Mouse (Mus musculus) kidney, embryonic 14.5 days (tissue): ENCODE results near the gene Trpc4. TPM values are rescaled to one million over a fixed set of nuclear protein-coding genes. Genes with fewer than 3 reads are reported as not detected.
A peak's percentile ranks its signal among the peaks of the same experiment; 100 is the strongest.

Experiments used
- ATAC-seq: fragments of 200-750 bp; cut with Nextera tagmentation; 2 replicates; pipeline ENCODE4 v1.8.0; 2017; ENCODE audit warnings: moderate number of reproducible peaks, mild to moderate bottlenecking, moderate TSS enrichment, moderate library complexity; ENCODE audit not compliant: low FRiP score, low TSS enrichment
- H3K27ac ChIP-seq: fragments of 300-500 bp; sonication (generic); 2 replicates; pipeline ENCODE4 v1.5.1; 2014; ENCODE audit warnings: low read depth, mild to moderate bottlenecking, low read length, moderate library complexity, mixed read lengths
- H3K27me3 ChIP-seq: fragments of 300-500 bp; sonication (generic); 2 replicates; pipeline ENCODE4 v1.6.1; 2014; ENCODE audit warnings: mild to moderate bottlenecking, low read length; ENCODE audit not compliant: control insufficient read depth, insufficient read depth
- H3K36me3 ChIP-seq: fragments of 300-500 bp; sonication (generic); 2 replicates; pipeline ENCODE4 v1.6.1; 2014; ENCODE audit warnings: low read length, mixed read lengths; ENCODE audit not compliant: control insufficient read depth, insufficient read depth
- H3K4me1 ChIP-seq: fragments of 300-500 bp; sonication (generic); 2 replicates; pipeline ENCODE4 v1.6.1; 2014; ENCODE audit warnings: low read length, mixed read lengths; ENCODE audit not compliant: control insufficient read depth, insufficient read depth
- H3K4me2 ChIP-seq: fragments of 300-500 bp; sonication (generic); replicated peaks from 2 replicates; pipeline ENCODE4 v1.6.1; 2014; ENCODE audit warnings: low read depth, mild to moderate bottlenecking, low read length
- H3K4me3 ChIP-seq: fragments of 300-500 bp; sonication (generic); 2 replicates; pipeline ENCODE4 v1.5.1; 2014; ENCODE audit warnings: mild to moderate bottlenecking, low read length
- H3K9ac ChIP-seq: fragments of 300-500 bp; sonication (generic); 2 replicates; pipeline ENCODE4 v1.6.1; 2014; ENCODE audit warnings: low read depth, mild to moderate bottlenecking, low read length, moderate library complexity
- H3K9me3 ChIP-seq: fragments of 300-500 bp; sonication (generic); 2 replicates; pipeline ENCODE4 v1.6.1; 2016; ENCODE audit warnings: low read length; ENCODE audit not compliant: control insufficient read depth
- whole genome bisulfite sequencing: fragments of 180-500 bp; shearing (Covaris S2); extraction: QIAGEN DNeasy Blood & Tissue Kit; methylation state at CpG from one replicate; pipeline ENCODE4 v1.1.7; 2014; 5-methylcytosine and 5-hydroxymethylcytosine counted together
- polyA plus RNA-seq: library from polyadenylated mRNA; unstranded; fragments of >200 nt; fragmentation: Nextera tagmentation; extraction: Ambion mirVana; gene quantifications from 2 replicates; pipeline ENCODE4 v1.2.1, GENCODE M21; 2014

The Trpc4 gene
- 0.40 and 0.88 TPM in 2 replicates for polyA plus RNA-seq

GRCm38 (mm10) chr3:54155639-54156315 is at the start of gene Trpc4:
Gene Trpc4 (plus strand): TSS chr3:54156035.
- WGBS = under 1% methylated on average over 35 of the region's 36 CpGs
- Histone ChIP-seq H3K36me3 (no peaks in the 10 kb centered on the region), H3K4me3 (peak within 1 kb of the TSS; percentile 49), H3K27ac (no peak within 1 kb of the TSS), H3K4me2 (peak within 1 kb of the TSS; percentile 96), H3K9ac (peak within 1 kb of the TSS; percentile 25), H3K27me3 (peaks cover 29% of the 10 kb centered on the region), H3K4me1 (0 out of 2 replicates have a peak, but pooled peaks cover 10% of the 10 kb centered on the region), H3K9me3 (no peaks in the 10 kb centered on the region)
- ATAC-seq = peak; percentile 81

- Histone ChIP-seq H3K27me3 (no peaks in the 10 kb centered on the region), H3K9ac (no peak overlapping the region), H3K27ac (no peak overlapping the region), H3K4me2 (no peak overlapping the region), H3K4me3 (no peak overlapping the region), H3K4me1 (no peaks in the 10 kb centered on the region), H3K9me3 (no peaks in the 10 kb centered on the region), H3K36me3 (no peaks in the 10 kb centered on the region)
- 90% methylated on average over 9 of the region's 9 CpGs for WGBS
- ATAC-seq = no peak
Observed at GRCm38 (mm10) chr3:54111489-54111888, 44.3 kb upstream of the Trpc4 start.

GRCm38 (mm10) chr3:54135376-54135775 is 20.5 kb upstream of the Trpc4 start:
- WGBS = 63% methylated on average over 5 of the region's 5 CpGs
- Histone ChIP-seq H3K9ac (no peak overlapping the region), H3K9me3 (no peaks in the 10 kb centered on the region), H3K27ac (no peak overlapping the region), H3K4me1 (no peaks in the 10 kb centered on the region), H3K4me2 (no peak overlapping the region), H3K36me3 (no peaks in the 10 kb centered on the region), H3K27me3 (no peaks in the 10 kb centered on the region), H3K4me3 (no peak overlapping the region)
- no peak for ATAC-seq

- no peak for ATAC-seq
- no peak overlapping the region for H3K9ac ChIP-seq
- H3K4me2 ChIP-seq = no peak overlapping the region
- no peaks in the 10 kb centered on the region for H3K9me3 ChIP-seq
- 80% methylated on average over 2 of the region's 2 CpGs for WGBS
- H3K27me3 ChIP-seq = no peaks in the 10 kb centered on the region
- no peaks in the 10 kb centered on the region for H3K4me1 ChIP-seq
- no peak overlapping the region for H3K27ac ChIP-seq
- H3K36me3 ChIP-seq = no peaks in the 10 kb centered on the region
- no peak overlapping the region for H3K4me3 ChIP-seq
Observed at GRCm38 (mm10) chr3:54141376-54141775, 14.5 kb upstream of the Trpc4 start.

- WGBS = 6% methylated on average over 16 of the region's 16 CpGs
- Histone ChIP-seq H3K9ac (no peak overlapping the region), H3K27ac (no peak overlapping the region), H3K36me3 (no peaks in the 10 kb centered on the region), H3K9me3 (no peaks in the 10 kb centered on the region), H3K4me1 (0 out of 2 replicates have a peak, but pooled peaks cover 10% of the 10 kb centered on the region), H3K4me2 (peak overlapping the region; percentile 96), H3K4me3 (peak overlapping the region; percentile 49), H3K27me3 (peaks cover 29% of the 10 kb centered on the region)
- peak; percentile 90 for ATAC-seq
Observed at GRCm38 (mm10) chr3:54154844-54155638, 794 bp upstream of the Trpc4 start.

- no peaks in the 10 kb centered on the region for H3K9me3 ChIP-seq
- under 1% methylated on average over 28 of the region's 28 CpGs for WGBS
- peaks cover 29% of the 10 kb centered on the region for H3K27me3 ChIP-seq
- peak overlapping the region; percentile 25 for H3K9ac ChIP-seq
- no peak for ATAC-seq
- peak overlapping the region; percentile 49 for H3K4me3 ChIP-seq
- H3K4me1 ChIP-seq = 0 out of 2 replicates have a peak, but pooled peaks cover 10% of the 10 kb centered on the region
- H3K27ac ChIP-seq = no peak overlapping the region
- peak overlapping the region; percentile 96 for H3K4me2 ChIP-seq
- H3K36me3 ChIP-seq = no peaks in the 10 kb centered on the region
Observed at GRCm38 (mm10) chr3:54156316-54157000, 623 bp downstream of the Trpc4 start.

GRCm38 (mm10) chr3:54170701-54171100 is 14.9 kb downstream of the Trpc4 start:
- no peak overlapping the region for H3K4me2 ChIP-seq
- H3K9me3 ChIP-seq = no peaks in the 10 kb centered on the region
- no peak overlapping the region for H3K4me3 ChIP-seq
- H3K9ac ChIP-seq = no peak overlapping the region
- H3K27ac ChIP-seq = no peak overlapping the region
- H3K27me3 ChIP-seq = no peaks in the 10 kb centered on the region
- no peaks in the 10 kb centered on the region for H3K4me1 ChIP-seq
- H3K36me3 ChIP-seq = no peaks in the 10 kb centered on the region
- ATAC-seq = no peak

GRCm38 (mm10) chr3:54177296-54177695 is 21.5 kb downstream of the Trpc4 start:
- Histone ChIP-seq H3K9me3 (peaks cover 3% of the 10 kb centered on the region; the same call in 1 of the 2 replicates), H3K4me3 (no peak overlapping the region), H3K4me2 (no peak overlapping the region), H3K4me1 (no peaks in the 10 kb centered on the region), H3K27me3 (no peaks in the 10 kb centered on the region), H3K9ac (no peak overlapping the region), H3K36me3 (no peaks in the 10 kb centered on the region), H3K27ac (no peak overlapping the region)
- ATAC-seq = no peak
- 89% methylated on average over 1 of the region's 1 CpGs for WGBS
